Mouse (Mus musculus): ENCODE data around the gene Alkbh4.
A peak's percentile ranks its signal among the peaks of the same experiment; 100 is the strongest.

Gene Alkbh4

DNA sequence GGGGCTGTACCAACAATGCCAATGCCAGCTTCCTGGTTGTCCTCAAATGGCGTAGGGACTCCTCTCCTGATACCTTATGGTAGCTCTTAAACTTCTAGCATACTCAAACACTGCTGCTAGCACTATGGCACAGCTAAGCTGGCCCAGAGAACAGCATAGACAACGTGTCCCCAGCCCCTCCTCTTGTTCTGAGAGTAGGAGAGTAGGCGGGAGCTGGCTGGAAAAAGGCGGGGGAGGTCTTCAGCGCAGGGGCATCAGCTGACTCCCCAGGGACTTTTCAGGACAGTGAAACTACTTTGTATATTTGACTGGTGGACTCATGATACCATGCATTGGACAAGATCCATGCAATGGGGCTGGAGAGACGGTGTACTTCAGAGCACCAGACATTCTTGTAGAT is 46.1 kb downstream of the Alkbh4 start:
- no peak for DNase-seq (ENCODE audit: low spot score)

GRCm38 (mm10) chr5:136182830-136183229 is 46.9 kb downstream of the Alkbh4 start:
- DNase-seq (ENCODE audit: low spot score): no peak

- DNase-seq (ENCODE audit: low spot score): no peak
Measured at GRCm38 (mm10) chr5:136183766-136184165, 47.8 kb downstream of the Alkbh4 start.

DNA sequence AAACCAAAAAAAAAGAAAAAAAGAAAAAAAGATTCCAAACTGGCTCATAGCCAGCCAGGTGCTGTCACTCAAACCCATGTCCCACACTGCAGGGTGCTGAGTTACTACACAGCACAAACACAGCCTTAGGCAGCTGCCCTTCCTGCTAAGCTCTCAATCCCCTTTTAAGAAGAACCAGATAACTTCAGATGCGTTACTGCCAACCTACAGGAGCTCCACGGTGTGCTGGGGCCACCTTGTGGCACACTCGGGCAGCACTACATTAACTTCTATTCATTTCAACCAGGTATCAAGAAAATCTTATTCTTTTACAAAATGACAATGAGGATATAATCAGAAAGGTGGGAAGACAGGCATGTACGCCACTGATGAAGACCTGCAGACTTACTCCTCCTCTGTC is 50.8 kb downstream of the Alkbh4 start:
- DNase-seq (ENCODE audit: low spot score): peak; percentile 31

Measured in spleen, adult 12 weeks (tissue).